In genomic region chr3:7712466-7712865, GRCm38 (mm10) we compare ENCODE assay signal across 25 mouse cellular contexts.
"Had no signal": no experiment of that assay in that cellular context is flagged by ENCODE, and none has a peak within 500 bp of the region (broad histone marks: within the 10 kb centered on the region; RNA-seq: fewer than 3 reads in every experiment).

No protein-coding gene starts in this region.

- H3K27me3 ChIP-seq: limb, embryonic 12.5 days; limb, embryonic 13.5 days; limb, embryonic 15.5 days; liver, embryonic 12.5 days; liver, embryonic 13.5 days; liver, embryonic 15.5 days; lung, embryonic 15.5 days; megakaryocyte, embryonic 14.5 days; midbrain, embryonic 12.5 days; midbrain, embryonic 13.5 days; midbrain, embryonic 15.5 days; neural tube, embryonic 12.5 days had no signal

- ATAC-seq: liver, embryonic 12.5 days; liver, postnatal 0 days; lung, postnatal 0 days; midbrain, embryonic 13.5 days; midbrain, embryonic 15.5 days; midbrain, embryonic 16.5 days had no signal

- DNase-seq: left cerebral cortex, postnatal 4 days; liver; liver, embryonic 13.5 days; liver, postnatal 0 days; lung, adult 18-20 months; lung, adult 2 months; lung, embryonic 14.5 days; lung, postnatal 10 days; lung, postnatal 14 days; lung, postnatal 36 days; lung, postnatal 4 days; midbrain, embryonic 14.5 days had no signal
